Mouse (Mus musculus) lung, adult 2 months (tissue): ENCODE data around the gene Hbq1a.

ENCODE experiments used
- CTCF ChIP-seq: fragments of 200-500 bp; IDR thresholded peaks from 2 replicates; pipeline ENCODE4 v1.5.1; 2011; ENCODE audit warnings: mild to moderate bottlenecking, low read length, control low read depth; ENCODE audit not compliant: insufficient read depth
- POLR2A ChIP-seq: fragments of 200-500 bp; IDR thresholded peaks from 2 replicates; pipeline ENCODE4 v1.6.1; 2011; ENCODE audit warnings: low read depth, mild to moderate bottlenecking, control low read depth, low read length, borderline replicate concordance; ENCODE audit errors: extremely low read depth

DNA sequence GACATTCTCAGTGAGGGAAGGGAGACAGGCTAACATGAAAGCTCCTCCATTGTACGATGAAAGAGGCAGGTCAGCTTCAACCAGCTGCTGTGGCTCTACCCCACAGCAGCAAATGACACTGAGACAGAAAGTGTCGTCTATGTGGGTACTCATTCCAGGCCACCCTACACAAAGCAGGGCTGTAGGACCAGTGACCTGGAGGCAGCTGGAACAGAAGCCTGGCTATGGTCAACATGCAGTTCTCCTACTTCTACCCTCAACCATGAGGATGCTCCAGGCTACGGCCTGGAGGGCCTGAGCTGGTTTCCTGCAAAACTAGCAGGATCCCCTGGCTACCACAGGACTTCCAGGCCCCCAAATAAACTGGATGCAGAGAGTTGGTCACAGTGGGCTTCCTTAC lies 43.3 kb upstream of the Hbq1a start:
- TF ChIP-seq CTCF (no peak), POLR2A (no peak)
